Mouse (Mus musculus): ENCODE measurements around the gene Nbea. TPM values are rescaled to one million over a fixed set of nuclear protein-coding genes. Genes with fewer than 3 reads are reported as not detected.

Gene Nbea
- total RNA-seq, 1 experiment = 9.1 TPM

DNA sequence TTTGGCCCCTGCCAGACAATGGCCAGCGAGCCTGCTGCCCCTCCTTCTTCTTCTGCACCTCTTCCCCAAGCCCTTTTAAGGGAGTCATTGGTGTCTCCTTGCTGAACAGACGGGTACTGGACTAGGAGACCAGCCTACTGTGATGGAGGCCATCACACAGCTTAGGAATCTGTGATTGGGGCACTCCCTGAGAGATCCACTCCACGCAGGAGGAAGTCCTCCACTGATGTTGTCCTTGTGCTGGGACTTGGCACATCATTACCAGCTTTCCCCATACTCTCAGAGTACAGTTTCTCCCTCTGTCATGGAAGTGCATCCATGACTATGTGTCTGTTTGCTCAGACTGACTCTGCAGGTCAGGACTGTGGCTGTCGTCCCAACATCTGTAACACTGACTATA is 531.6 kb downstream of the Nbea start:
- Histone ChIP-seq H3K27ac (ENCODE audit: insufficient read depth, low read depth, low read length, poor library complexity, severe bottlenecking) (no peak overlapping the region), H3K9ac (ENCODE audit: insufficient read depth, low read depth, low read length, poor library complexity, severe bottlenecking) (no peak overlapping the region), H3K4me3 (ENCODE audit: insufficient read depth in 1 of 2, low read depth in 1 of 2, low read length in 2 of 2, poor library complexity in 1 of 2, severe bottlenecking in 1 of 2) (no peak overlapping the region), H3K9me3 (ENCODE audit: control insufficient read depth, insufficient read depth, low read depth, low read length) (no peaks in the 10 kb centered on the region), H3K36me3 (ENCODE audit: control insufficient read depth, insufficient read depth, low read length, poor library complexity, severe bottlenecking) (no peaks in the 10 kb centered on the region), H3K4me1 (ENCODE audit: control insufficient read depth in 2 of 2, insufficient read depth in 2 of 2, low read length in 2 of 2, poor library complexity in 1 of 2) (no peaks in the 10 kb centered on the region)
- in situ Hi-C loops (cut with MboI; ENCODE audit: low sequenced_read_pairs in 2 of 2, unreplicated experiment in 2 of 2) = no loop called here
- DNase-seq (ENCODE audit: low read depth, low spot score) = no peak
- TF ChIP-seq MAFK (IDR thresholded peaks at IDR 0.05; ENCODE audit: insufficient read depth, low read depth, low read length) (no peak), HCFC1 (IDR thresholded peaks at IDR 0.05; ENCODE audit: borderline replicate concordance, insufficient read depth, low read length) (no peak), CHD2 (IDR thresholded peaks at IDR 0.05; ENCODE audit: low read depth, low read length) (no peak), ZNF384 (IDR thresholded peaks at IDR 0.05; ENCODE audit: low read depth, low read length) (no peak)

DNA sequence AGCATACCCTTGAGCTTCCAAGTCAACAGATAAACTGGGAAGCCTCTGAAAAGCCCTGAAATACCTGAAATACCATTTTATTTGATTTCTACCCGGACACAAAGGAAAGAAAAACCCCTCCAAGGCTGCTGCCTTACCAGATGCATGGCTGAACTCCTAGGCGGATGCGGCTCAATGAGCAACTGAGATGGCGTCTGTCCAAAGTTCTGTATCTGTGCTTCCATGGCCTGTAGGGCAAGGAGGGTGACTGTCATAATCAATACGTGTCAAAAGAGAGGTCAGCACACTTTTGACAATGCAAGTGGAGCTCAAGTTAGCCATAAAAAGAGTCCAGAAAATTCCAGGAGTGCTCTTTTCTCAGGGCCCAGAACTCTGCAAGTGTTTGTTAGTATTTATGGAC is 534.0 kb downstream of the Nbea start:
- H3K27ac ChIP-seq (ENCODE audit: insufficient read depth, low read depth, low read length, poor library complexity, severe bottlenecking) = no peak overlapping the region
- no peaks in the 10 kb centered on the region for H3K9me3 ChIP-seq (ENCODE audit: control insufficient read depth, insufficient read depth, low read depth, low read length)
- TF ChIP-seq CHD2 (IDR thresholded peaks at IDR 0.05; ENCODE audit: low read depth, low read length) = no peak
- TF ChIP-seq HCFC1 (IDR thresholded peaks at IDR 0.05; ENCODE audit: borderline replicate concordance, insufficient read depth, low read length) = no peak
- TF ChIP-seq ZC3H11A (IDR thresholded peaks at IDR 0.05; ENCODE audit: borderline replicate concordance, low read depth, low read length) = no peak
- no peak for TF ChIP-seq MAFK (IDR thresholded peaks at IDR 0.05; ENCODE audit: insufficient read depth, low read depth, low read length)
- no peak for TF ChIP-seq ZNF384 (IDR thresholded peaks at IDR 0.05; ENCODE audit: low read depth, low read length)
- no peaks in the 10 kb centered on the region for H3K36me3 ChIP-seq (ENCODE audit: control insufficient read depth, insufficient read depth, low read length, poor library complexity, severe bottlenecking)
- H3K9ac ChIP-seq (ENCODE audit: insufficient read depth, low read depth, low read length, poor library complexity, severe bottlenecking) = no peak overlapping the region
- no peak overlapping the region for H3K4me3 ChIP-seq (ENCODE audit: insufficient read depth in 1 of 2, low read depth in 1 of 2, low read length in 2 of 2, poor library complexity in 1 of 2, severe bottlenecking in 1 of 2)
- no peaks in the 10 kb centered on the region for H3K4me1 ChIP-seq (ENCODE audit: control insufficient read depth in 2 of 2, insufficient read depth in 2 of 2, low read length in 2 of 2, poor library complexity in 1 of 2)
- in situ Hi-C loops (cut with MboI; ENCODE audit: low sequenced_read_pairs in 2 of 2, unreplicated experiment in 2 of 2) = no loop called here
- DNase-seq (ENCODE audit: low read depth, low spot score) = no peak

- Histone ChIP-seq H3K27ac (ENCODE audit: insufficient read depth, low read depth, low read length, poor library complexity, severe bottlenecking) (no peak overlapping the region), H3K4me1 (ENCODE audit: control insufficient read depth in 2 of 2, insufficient read depth in 2 of 2, low read length in 2 of 2, poor library complexity in 1 of 2) (no peaks in the 10 kb centered on the region), H3K36me3 (ENCODE audit: control insufficient read depth, insufficient read depth, low read length, poor library complexity, severe bottlenecking) (no peaks in the 10 kb centered on the region), H3K9me3 (ENCODE audit: control insufficient read depth, insufficient read depth, low read depth, low read length) (no peaks in the 10 kb centered on the region), H3K4me3 (ENCODE audit: insufficient read depth in 1 of 2, low read depth in 1 of 2, low read length in 2 of 2, poor library complexity in 1 of 2, severe bottlenecking in 1 of 2) (no peak overlapping the region), H3K9ac (ENCODE audit: insufficient read depth, low read depth, low read length, poor library complexity, severe bottlenecking) (no peak overlapping the region)
- no peak for TF ChIP-seq CHD2 (IDR thresholded peaks at IDR 0.05; ENCODE audit: low read depth, low read length)
- no peak for TF ChIP-seq MAFK (IDR thresholded peaks at IDR 0.05; ENCODE audit: insufficient read depth, low read depth, low read length)
- no peak for TF ChIP-seq ZNF384 (IDR thresholded peaks at IDR 0.05; ENCODE audit: low read depth, low read length)
- no peak for TF ChIP-seq HCFC1 (IDR thresholded peaks at IDR 0.05; ENCODE audit: borderline replicate concordance, insufficient read depth, low read length)
- no peak for TF ChIP-seq ZC3H11A (IDR thresholded peaks at IDR 0.05; ENCODE audit: borderline replicate concordance, low read depth, low read length)
- in situ Hi-C loops (cut with MboI; ENCODE audit: low sequenced_read_pairs in 2 of 2, unreplicated experiment in 2 of 2) = no loop called here
- DNase-seq (ENCODE audit: low read depth, low spot score) = no peak
These were observed 535.2 kb downstream of the Nbea start for GRCm38 (mm10) chr3:55648299-55648698.

GRCm38 (mm10) chr3:55647176-55647575 is 536.3 kb downstream of the Nbea start:
- Histone ChIP-seq H3K4me1 (ENCODE audit: control insufficient read depth in 2 of 2, insufficient read depth in 2 of 2, low read length in 2 of 2, poor library complexity in 1 of 2) (no peaks in the 10 kb centered on the region), H3K36me3 (ENCODE audit: control insufficient read depth, insufficient read depth, low read length, poor library complexity, severe bottlenecking) (no peaks in the 10 kb centered on the region), H3K4me3 (ENCODE audit: insufficient read depth in 1 of 2, low read depth in 1 of 2, low read length in 2 of 2, poor library complexity in 1 of 2, severe bottlenecking in 1 of 2) (no peak overlapping the region), H3K27ac (ENCODE audit: insufficient read depth, low read depth, low read length, poor library complexity, severe bottlenecking) (no peak overlapping the region), H3K9ac (ENCODE audit: insufficient read depth, low read depth, low read length, poor library complexity, severe bottlenecking) (no peak overlapping the region), H3K9me3 (ENCODE audit: control insufficient read depth, insufficient read depth, low read depth, low read length) (no peaks in the 10 kb centered on the region)
- no peak for DNase-seq (ENCODE audit: low read depth, low spot score)
- in situ Hi-C loops (cut with MboI; ENCODE audit: low sequenced_read_pairs in 2 of 2, unreplicated experiment in 2 of 2) = no loop called here
- no peak for TF ChIP-seq MAFK (IDR thresholded peaks at IDR 0.05; ENCODE audit: insufficient read depth, low read depth, low read length)
- TF ChIP-seq ZNF384 (IDR thresholded peaks at IDR 0.05; ENCODE audit: low read depth, low read length) = no peak
- no peak for TF ChIP-seq CHD2 (IDR thresholded peaks at IDR 0.05; ENCODE audit: low read depth, low read length)
- TF ChIP-seq ZC3H11A (IDR thresholded peaks at IDR 0.05; ENCODE audit: borderline replicate concordance, low read depth, low read length) = no peak

- no peak overlapping the region for H3K9ac ChIP-seq (ENCODE audit: insufficient read depth, low read depth, low read length, poor library complexity, severe bottlenecking)
- H3K9me3 ChIP-seq (ENCODE audit: control insufficient read depth, insufficient read depth, low read depth, low read length) = no peaks in the 10 kb centered on the region
- no peaks in the 10 kb centered on the region for H3K36me3 ChIP-seq (ENCODE audit: control insufficient read depth, insufficient read depth, low read length, poor library complexity, severe bottlenecking)
- in situ Hi-C loops (cut with MboI; ENCODE audit: low sequenced_read_pairs in 2 of 2, unreplicated experiment in 2 of 2) = no loop called here
- no peak for DNase-seq (ENCODE audit: low read depth, low spot score)
- no peak overlapping the region for H3K27ac ChIP-seq (ENCODE audit: insufficient read depth, low read depth, low read length, poor library complexity, severe bottlenecking)
- no peak overlapping the region for H3K4me3 ChIP-seq (ENCODE audit: insufficient read depth in 1 of 2, low read depth in 1 of 2, low read length in 2 of 2, poor library complexity in 1 of 2, severe bottlenecking in 1 of 2)
- TF ChIP-seq ZC3H11A (IDR thresholded peaks at IDR 0.05; ENCODE audit: borderline replicate concordance, low read depth, low read length) (no peak), MAFK (IDR thresholded peaks at IDR 0.05; ENCODE audit: insufficient read depth, low read depth, low read length) (no peak), ZNF384 (IDR thresholded peaks at IDR 0.05; ENCODE audit: low read depth, low read length) (no peak), HCFC1 (IDR thresholded peaks at IDR 0.05; ENCODE audit: borderline replicate concordance, insufficient read depth, low read length) (no peak)
- H3K4me1 ChIP-seq (ENCODE audit: control insufficient read depth in 2 of 2, insufficient read depth in 2 of 2, low read length in 2 of 2, poor library complexity in 1 of 2) = no peaks in the 10 kb centered on the region
These were observed 537.1 kb downstream of the Nbea start for GRCm38 (mm10) chr3:55646437-55646836.

All from ES-E14 (cell line).